Mouse (Mus musculus) layer of hippocampus, postnatal 14 days (tissue): ENCODE data around the gene Ift43. TPM values are rescaled to one million over a fixed set of nuclear protein-coding genes. Genes with fewer than 3 reads are reported as not detected.
A peak's percentile ranks its signal among the peaks of the same experiment; 100 is the strongest.

ENCODE experiments used
- DNase-seq, 2 experiments: peaks; one replicate each; pipeline ENCODE4 v3.0.0; 2021 to 2022; ENCODE audit warnings: low spot score in 2 of 2, mixed read lengths in 1 of 2
- total RNA-seq, 2 experiments: library from RNA; stranded (reverse); gene quantifications; 2 replicates each; pipeline ENCODE4 v1.2.3; 2021

The Ift43 gene
- total RNA-seq, 2 experiments from 2014 or later = 11.3 to 12.0 TPM

DNA sequence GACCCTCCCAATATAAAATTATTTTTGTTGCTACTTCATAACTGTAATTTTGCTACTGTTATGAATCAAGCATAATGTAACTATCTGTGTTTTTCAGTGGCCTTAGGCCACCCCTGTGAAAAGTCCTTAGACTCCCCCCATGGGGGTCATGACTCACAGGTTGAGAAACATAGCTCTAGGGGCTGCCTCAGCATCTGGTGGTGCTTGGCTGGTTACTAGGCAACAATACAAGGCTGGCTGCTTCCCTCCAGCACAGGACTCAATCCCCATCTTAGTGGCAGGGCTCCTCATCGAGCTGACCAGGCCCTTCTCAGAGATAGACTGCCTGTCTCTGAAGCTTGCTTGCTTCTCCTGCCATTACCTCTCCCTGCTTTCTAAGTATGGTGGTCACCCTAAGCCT, 86.4 kb downstream of the Ift43 start:
- no peak for DNase-seq

DNA sequence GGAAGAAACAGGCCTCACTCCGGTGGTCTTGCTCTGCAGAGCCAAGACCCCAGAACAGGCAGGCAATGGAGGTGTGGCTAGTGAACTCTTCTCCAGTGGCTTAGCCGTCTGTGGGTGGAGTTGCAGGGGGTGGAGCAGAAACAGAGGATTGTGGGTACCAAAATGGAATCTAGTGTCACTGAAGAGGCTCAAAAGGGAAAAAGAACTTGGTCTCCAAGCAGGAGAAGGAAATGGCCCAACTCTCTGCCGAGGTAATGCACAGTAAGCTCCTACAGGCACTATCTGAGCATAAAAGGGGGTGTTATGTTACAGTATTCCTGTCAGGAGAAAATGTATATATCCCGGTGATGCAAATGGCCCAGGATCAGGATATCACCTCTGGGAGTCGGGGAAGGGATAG, 86.9 kb downstream of the Ift43 start:
- no peak for DNase-seq

DNA sequence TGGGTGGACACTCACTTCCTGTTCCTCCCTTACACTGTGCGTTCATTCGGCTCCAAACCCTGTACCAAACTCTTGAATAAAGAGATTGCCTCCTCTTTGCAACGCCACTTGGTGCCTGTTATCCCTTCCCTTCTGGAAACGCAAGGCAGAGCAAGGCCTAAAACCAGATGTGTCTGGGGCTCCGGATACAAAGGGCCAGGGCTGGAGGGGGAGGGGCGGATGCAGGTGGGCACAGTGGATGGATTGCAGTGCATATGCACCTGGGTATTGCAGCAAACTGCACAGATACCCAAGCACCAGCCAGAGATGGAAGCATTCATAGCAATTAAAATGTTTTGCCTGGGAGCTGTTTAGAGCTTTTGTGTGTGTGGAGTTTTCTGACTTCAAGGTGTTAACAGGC, 91.0 kb downstream of the Ift43 start:
- DNase-seq = no peak

DNA sequence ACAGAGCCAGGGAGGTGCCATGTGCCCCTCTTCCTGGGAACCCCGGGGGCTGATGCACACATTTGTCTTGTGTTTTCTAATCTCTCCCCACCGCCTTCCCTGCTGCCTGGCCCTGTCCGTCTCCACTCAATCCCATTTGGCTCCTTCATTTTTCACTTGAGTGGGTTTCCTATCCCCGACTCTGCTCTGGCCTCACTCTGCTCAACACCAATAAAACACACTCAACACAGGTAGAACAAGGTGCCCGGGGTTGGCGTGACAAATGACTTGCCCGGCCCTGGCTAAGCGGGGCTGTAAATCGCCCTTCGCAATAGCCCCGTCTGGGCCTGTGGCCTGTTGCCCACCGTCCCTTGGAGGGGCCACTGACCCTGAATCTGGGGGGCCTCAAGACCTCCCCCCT, 92.0 kb downstream of the Ift43 start:
- DNase-seq = no peak

DNA sequence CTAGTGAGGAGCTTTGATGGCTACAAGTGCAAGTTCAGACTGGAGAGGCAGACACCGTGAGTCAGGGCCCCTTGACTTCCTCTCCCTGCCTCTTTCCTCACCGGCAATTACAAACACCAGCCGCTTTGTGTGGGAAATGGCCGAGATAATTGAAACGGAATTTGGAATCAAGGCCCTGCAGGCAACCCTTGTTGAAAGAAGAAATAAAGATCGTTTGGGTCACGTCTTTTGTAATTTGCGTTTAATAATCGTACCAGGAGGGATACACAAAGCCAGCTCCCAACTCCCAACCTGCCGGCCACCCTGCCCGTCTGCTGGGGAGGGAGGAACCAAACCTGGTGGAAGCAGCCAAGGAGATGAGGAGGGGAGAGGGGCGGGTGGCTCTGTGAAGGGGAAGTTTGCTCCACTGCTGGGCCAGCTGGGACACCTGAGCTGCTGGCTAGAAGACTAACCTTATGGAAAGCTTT, 93.2 kb downstream of the Ift43 start:
- DNase-seq = no peak

DNA sequence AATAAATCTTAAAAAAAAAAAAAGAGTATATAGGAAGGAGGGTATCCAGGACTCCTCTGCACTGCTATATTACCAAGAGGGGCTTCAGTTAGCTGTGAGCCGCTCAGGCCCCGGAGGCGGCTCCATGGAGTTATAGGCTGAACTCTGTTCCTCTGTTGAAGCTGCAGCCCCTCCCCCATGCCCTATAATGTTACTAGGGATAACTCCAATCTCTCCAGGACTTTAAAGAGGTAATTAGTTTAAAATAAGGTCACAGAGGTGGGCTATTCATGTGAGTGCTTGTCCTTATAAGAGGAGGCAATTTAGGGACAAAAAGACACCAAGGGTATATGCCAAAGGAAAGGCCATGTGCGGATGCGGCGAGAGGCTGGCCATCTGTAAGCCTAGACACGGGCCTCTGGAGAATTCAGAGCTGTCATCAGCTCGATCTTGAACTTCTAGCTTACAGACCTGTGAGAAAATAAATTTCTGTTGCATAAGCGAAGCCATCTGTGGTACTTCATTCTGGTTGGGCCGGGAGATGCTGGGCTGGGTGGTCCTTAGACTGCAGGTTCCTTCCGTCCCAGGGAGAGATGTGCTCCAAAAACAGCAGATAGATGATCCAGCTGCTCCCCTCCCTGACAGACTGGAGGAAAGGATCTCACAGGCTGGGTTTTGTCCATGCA, 94.5 kb downstream of the Ift43 start:
- no peak for DNase-seq

DNA sequence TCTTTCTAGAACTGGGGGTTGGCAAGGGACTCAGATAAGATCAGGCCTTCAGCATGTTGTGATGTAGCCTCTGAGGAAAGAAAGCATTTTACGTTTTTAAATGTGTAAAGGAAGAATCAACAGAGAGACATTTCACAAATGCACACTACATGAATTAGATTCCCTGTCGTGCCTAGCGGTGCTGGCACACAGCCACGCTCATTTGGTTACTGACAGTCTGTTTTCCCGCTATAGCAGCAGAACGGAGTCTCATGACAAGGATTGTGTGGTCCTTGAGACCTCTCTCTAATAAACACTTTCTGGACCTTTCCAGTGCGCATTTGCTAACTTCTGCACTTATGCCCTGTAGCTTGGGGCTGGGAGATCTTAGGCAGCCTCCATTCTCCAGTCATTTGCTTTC, 96.9 kb downstream of the Ift43 start:
- DNase-seq = peak in 1 of 2 experiments; percentile 46

DNA sequence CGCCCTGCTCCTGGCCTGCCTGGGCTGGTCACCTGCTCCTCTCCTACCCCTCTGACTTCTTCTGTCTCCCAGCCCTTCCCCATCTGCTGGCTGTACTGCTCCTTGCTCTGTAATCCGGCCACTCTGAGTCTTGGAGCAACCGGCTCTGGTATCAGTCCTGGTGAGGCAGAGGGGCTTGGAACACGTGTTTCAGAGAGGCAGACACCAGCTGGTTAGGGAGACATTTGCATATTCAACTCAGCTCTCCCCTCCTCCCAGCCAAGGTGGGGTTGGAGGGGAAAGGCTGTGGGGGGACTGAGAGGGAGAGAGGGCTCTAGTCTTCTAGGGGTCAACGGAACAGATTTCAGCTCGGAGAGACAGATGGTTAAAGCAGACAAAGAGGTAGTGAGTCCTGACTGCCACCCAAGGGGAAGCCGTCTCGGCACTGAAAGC, 99.0 kb downstream of the Ift43 start:
- peak in 1 of 2 experiments; percentile 43 for DNase-seq

DNA sequence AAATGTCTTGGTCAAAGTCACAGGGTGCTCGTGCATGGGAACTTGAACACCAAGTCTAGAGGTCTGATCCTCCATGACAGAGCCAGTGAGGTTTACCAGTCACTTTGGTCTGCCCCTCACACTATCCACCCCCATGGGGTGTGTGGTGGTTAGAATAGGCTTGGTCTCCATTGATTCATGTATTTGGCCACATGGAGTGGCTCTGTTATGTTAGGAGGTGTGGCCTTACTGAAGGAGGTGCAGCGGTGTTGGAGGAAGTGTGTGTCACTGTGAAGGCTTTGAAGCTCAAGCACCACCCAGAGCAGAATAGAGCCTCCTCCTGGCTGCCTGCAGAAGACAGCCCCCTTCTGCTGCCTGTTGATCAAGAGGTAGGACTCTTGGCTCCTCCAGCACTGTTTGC, 99.5 kb downstream of the Ift43 start:
- DNase-seq = no peak

DNA sequence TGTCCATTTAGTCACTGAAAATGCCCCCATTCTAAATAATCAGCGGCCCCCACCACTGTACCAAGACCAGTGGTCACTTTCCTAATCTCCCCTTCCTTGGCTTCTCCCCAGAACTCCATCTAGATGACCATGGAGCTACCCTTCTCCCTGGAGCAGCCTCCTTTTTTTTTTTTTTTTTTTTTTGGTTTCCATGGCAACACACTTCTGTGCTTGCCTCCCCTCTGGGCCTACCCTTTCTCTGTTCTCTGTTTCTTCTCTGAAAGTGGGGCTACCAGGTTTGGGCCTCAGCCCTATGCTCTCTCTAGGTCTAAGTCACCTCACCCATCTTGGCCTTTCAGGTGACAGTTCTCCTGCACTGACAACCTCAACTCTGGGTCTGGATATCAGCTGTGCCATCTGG, 100.1 kb downstream of the Ift43 start:
- no peak for DNase-seq

DNA sequence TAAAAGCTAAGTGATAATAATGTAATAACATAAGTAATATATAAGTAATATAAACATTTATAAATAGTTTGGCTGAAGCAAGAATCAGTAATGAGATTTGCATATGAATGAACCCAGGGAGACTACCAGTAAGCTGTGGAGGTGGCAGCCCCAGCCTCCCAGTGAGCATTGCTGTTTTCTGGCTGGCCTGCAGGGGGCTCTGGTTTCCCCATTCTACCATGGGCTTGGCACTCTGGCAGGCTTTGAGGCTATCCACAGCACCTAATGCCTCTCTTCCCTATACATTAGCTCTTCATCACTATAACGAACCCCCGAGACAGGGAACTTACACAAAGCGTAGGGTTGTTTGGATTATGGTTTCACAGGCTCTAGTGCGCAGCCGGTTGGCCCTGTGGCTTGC, 105.8 kb downstream of the Ift43 start:
- DNase-seq = no peak

DNA sequence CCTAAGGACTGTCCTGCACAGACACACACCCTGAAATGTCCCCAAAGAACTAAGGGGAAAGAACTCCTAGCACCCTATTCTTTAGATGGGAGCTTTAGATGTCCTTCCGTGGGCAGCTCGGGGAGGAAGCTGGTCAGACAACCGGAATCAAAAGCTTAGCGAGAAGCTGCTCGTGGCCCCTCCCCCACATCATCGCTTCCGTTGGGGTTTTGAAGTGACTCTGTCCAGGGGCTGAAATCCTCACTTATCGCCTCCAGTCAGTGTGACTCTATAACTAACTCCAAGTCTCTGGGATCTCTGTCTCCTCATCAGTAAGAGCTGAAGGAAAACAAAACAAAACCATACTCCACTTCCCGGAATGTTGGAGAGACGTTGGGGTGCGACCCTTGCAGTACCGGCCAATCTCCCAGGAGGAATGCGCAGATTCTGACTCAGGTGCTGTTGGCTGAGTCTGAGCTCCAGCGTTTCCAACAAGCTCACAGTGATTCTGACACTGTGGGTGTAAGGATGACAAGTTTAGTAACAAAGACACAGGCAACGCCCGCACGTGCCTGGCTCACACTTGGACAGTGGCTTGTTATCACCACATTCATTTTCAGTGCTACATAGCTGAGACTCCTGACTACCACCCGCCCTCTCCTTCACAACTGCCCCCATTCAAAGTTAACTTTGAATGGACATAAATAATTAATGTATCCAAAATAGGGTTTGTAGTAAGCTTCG, 107.4 kb downstream of the Ift43 start:
- no peak for DNase-seq

DNA sequence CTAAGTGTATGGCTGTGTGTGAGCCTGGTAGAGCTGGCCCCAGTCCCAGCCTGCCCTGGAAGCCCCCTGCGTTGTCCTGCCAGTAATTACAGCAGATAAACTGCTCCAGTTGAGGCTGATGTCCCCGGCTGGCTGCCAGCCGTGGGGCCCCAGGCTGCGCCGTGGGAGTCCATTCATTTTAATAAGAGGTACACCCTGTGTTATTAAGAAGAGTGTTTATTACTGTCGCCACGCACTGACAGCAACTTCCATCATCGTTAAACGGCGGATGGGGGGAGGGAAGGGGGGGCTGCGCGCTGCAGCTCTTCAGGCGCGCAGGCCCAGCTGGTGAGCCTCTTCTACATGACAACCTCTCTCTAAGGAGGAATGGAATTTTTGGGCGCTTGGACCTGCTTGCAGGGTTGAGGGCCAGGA, 109.7 kb downstream of the Ift43 start:
- no peak for DNase-seq

DNA sequence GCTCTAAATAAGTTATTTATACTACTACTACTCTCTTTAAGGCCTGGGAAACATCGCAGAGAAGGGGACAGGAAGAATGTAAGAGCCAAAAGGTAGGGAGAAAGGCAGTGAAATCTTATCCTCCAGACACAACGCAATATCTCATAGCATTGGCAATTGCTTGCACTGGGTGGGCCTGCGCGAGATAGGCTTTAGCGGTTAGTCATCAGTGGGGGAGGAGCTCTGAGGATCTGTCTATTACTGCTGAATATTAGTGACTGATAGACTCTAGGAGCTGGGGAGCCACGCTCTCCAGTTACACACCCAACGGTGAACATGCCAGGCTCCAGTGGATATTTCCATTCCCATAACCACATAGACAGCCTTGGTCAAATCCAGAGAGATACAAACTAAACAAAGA, 114.6 kb downstream of the Ift43 start:
- DNase-seq = no peak

DNA sequence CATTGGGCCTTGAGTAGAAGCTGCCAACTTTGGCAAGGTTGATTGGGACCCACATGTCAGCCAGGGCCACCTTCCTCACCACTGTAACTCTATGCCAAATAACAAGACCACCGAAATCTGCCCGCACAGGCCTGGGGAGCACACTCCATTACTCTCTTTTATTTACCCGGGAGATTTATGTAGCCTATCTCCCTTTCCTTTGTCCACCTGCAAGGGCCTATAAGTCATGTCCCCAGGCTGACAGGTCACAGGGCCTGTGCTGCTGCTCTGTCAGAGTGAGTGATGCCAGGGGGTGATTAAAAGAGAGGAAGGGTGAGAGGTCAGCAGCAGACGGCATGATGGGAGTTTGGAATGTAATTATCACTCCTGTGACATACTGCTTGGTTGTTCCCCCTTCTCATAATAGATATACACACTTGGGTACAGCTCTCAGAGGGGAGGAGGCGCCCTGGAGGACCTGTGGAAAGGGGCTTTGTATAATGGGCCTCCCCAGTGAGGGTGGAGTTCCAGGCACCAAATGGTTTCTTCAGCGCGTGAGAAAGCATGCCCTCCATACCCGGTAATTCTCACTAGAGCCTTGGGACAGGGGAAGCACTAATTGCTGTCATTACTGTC, 121.2 kb downstream of the Ift43 start:
- no peak for DNase-seq

DNA sequence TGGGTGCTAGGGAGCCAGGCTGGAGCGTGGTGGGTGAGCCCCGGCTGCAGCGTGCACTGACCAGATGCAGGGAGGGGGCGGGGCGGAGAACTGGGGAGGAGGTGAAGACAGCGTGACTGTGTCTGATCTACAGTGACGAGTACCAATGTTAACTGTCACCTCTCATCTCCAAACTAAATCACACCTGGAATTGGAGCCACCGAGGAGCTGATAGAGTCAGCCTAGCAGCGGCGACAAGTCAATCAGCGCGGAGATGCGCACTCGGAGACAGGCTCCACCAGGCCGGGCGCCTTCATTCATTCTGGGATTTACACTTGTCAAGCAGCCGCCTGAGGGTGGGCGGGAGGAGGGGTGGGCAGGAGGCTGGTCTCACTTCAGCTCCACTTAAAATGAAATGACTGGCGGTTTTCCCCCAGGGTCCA, 128.8 kb downstream of the Ift43 start:
- no peak for DNase-seq

Other genes starting within 250 kb of the Ift43 start
- gene Tgfb3, start 3.5 kb upstream of the Ift43 start, total RNA-seq = 10 to 100 TPM; 13.1 to 14.2 TPM
- gene Gpatch2l, start 159.3 kb downstream of the Ift43 start, total RNA-seq = 10 to 100 TPM; 37.2 to 38.3 TPM